Mouse (Mus musculus) bone marrow macrophage, adult 2 months (primary cell): Measurements from ENCODE around the gene Actl7a. TPM values are rescaled to one million over a fixed set of nuclear protein-coding genes. Genes with fewer than 3 reads are reported as not detected.

Experiments used
- H3K27ac ChIP-seq: 2 replicates; pipeline ENCODE4 v1.5.1; 2012; ENCODE audit warnings: low read depth, low read length; ENCODE audit not compliant: insufficient read depth
- H3K4me1 ChIP-seq: 2 replicates; pipeline ENCODE4 v1.6.1; 2012; ENCODE audit warnings: low read length; ENCODE audit not compliant: control insufficient read depth, insufficient read depth
- H3K4me3 ChIP-seq: 2 replicates; pipeline ENCODE4 v1.5.1; 2012; ENCODE audit warnings: mild to moderate bottlenecking, low read length, moderate library complexity; ENCODE audit not compliant: insufficient read depth
- CTCF ChIP-seq: IDR thresholded peaks from 2 replicates; pipeline ENCODE4 v1.5.1; 2012; ENCODE audit warnings: low read depth, mild to moderate bottlenecking, low read length, moderate library complexity
- POLR2A ChIP-seq: IDR thresholded peaks from 2 replicates; pipeline ENCODE4 v1.6.1; 2012; ENCODE audit warnings: mild to moderate bottlenecking, low read depth, low read length, borderline replicate concordance
- polyA plus RNA-seq: library from polyadenylated mRNA; stranded (reverse); fragments of >200 nt; gene quantifications from 2 replicates; pipeline ENCODE4 v1.2.4, GENCODE M21; 2012; ENCODE audit not compliant: missing spikeins, insufficient read depth, insufficient read length

Actl7a gene
- not detected in 2 replicates for polyA plus RNA-seq

DNA sequence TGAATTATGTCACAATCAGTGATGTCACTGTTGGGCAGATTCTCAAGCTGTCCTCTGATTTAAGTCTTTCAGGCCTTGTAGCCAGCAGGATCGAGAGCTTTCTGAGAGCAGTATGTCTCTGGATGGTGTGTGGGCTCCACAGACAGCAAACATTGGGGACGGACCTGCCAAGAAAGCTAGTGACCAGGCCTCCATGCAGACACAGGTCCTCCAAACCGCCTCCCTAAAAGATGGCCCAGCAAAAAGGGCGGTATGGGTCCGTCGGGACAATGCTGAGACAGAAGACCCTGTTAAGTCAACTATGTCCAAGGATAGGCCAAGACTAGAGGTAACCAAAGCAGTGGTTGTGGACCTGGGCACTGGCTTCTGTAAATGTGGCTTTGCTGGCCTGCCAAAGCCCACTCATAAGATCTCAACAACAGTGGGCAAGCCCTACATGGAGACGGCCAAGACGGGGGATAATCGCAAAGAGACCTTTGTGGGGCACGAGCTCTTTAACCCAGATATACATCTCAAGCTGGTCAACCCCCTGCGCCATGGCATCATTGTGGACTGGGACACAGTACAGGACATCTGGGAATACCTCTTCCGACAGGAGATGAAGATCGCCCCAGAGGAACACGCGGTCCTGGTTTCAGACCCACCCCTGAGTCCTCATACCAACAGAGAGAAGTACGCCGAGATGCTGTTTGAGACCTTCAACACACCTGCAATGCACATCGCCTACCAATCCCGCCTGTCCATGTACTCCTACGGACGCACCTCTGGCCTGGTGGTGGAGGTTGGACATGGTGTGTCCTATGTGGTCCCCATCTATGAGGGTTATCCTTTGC, at the start of gene Actl7a:
TSS of gene Actl7a (plus strand) at position 51 of the 833 bp plus-strand sequence.
- no peak for TF ChIP-seq CTCF
- Histone ChIP-seq H3K27ac (no peak within 1 kb of the TSS), H3K4me1 (no peaks in the 10 kb centered on the region), H3K4me3 (no peak within 1 kb of the TSS)

DNA sequence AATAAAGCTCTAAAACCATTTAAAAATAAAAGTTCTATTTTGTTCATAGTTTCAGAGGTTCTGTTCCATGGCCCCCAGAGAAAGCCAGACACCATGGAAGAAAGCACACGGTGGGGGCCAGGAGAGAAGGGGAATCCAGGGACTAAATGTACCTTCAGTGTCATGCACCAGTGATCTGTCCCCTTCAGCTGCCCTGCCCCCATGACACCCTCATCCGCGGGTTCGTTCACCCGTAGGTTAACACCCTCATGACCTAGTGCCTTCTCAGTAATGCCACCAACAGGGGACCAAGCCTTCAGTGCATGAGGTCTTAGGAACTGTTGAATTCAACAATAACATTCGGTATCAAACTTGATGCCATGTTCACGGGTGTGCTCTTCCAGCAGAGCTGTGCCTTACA, 46.8 kb upstream of the Actl7a start:
- Histone ChIP-seq H3K27ac (no peak overlapping the region), H3K4me3 (no peak overlapping the region), H3K4me1 (no peaks in the 10 kb centered on the region)
- TF ChIP-seq CTCF (no peak), POLR2A (no peak)

DNA sequence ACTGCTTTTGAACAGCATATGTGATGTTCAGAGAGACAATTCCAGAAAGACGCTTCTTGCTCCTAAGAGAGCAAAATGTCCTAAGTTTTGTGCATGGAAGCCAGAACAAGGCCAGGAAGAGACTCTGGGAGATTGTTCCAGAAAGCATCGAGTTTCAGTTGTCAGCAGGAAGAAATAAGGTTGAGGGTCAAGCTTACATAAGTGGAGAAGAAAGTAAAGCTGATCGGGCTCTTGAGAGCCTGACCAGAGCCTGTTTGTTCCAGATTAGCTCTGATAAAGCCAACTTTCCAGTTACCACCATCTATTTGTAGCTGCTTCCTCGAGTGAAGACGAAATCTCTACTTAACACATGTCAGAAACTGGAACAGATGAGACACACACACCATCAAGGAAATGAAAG, 44.5 kb upstream of the Actl7a start:
- H3K27ac ChIP-seq: no peak overlapping the region
- no peak for TF ChIP-seq POLR2A
- TF ChIP-seq CTCF: no peak
- H3K4me3 ChIP-seq: no peak overlapping the region
- H3K4me1 ChIP-seq: no peaks in the 10 kb centered on the region

DNA sequence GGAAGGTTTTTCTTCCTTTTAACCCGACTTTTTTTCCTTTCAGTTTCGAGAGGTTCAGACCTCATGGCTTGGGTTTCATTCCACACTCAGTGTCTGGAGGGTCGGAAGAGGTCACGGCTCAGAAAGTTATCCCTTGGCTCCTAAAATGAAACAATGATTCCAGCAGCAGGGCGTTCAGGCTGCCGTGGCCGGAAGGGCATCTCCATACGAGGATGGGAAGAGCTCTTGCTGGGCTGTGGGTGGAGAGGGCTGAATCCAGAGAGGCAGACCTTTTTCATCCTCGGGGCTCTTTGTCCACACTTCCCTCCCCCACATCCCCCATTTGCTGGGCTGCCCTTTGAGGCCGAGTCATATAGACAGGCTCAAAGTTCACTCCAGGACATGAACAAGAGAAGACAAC, 41.0 kb upstream of the Actl7a start:
- H3K4me1 ChIP-seq: no peaks in the 10 kb centered on the region
- no peak overlapping the region for H3K27ac ChIP-seq
- TF ChIP-seq POLR2A (no peak), CTCF (no peak)
- peak overlapping the region; percentile 30; the same call in 1 of the 2 replicates for H3K4me3 ChIP-seq

GRCm38 (mm10) chr4:56713155-56713554, 30.1 kb upstream of the Actl7a start:
- TF ChIP-seq POLR2A (no peak), CTCF (no peak)
- no peak overlapping the region for H3K27ac ChIP-seq
- no peak overlapping the region for H3K4me3 ChIP-seq
- no peaks in the 10 kb centered on the region for H3K4me1 ChIP-seq

DNA sequence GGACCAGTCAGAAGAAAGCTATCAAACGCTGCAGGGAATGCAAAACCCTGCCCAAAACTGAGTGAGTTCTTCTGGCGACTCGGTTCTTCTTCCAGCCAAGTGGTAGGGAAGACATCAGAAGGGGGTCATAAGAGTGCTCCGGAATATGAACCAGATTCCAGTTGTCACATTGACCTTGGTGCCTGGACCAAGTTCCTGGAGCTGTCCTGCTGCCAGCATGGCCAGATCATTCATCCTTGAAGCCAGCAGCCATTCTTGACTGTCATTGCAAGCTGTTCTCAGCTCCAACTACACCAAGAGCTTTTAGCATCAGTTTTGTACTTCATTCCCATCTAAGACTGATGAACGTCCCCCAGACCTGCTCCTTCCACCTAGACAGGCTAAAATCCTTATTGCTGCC, 26.4 kb upstream of the Actl7a start:
- Histone ChIP-seq H3K4me3 (no peak overlapping the region), H3K27ac (no peak overlapping the region), H3K4me1 (no peaks in the 10 kb centered on the region)
- TF ChIP-seq CTCF (no peak), POLR2A (no peak)

- H3K27ac ChIP-seq: no peak overlapping the region
- no peaks in the 10 kb centered on the region for H3K4me1 ChIP-seq
- H3K4me3 ChIP-seq: no peak overlapping the region
- TF ChIP-seq CTCF: no peak
- no peak for TF ChIP-seq POLR2A
Observed at GRCm38 (mm10) chr4:56717932-56718331, 25.3 kb upstream of the Actl7a start.

DNA sequence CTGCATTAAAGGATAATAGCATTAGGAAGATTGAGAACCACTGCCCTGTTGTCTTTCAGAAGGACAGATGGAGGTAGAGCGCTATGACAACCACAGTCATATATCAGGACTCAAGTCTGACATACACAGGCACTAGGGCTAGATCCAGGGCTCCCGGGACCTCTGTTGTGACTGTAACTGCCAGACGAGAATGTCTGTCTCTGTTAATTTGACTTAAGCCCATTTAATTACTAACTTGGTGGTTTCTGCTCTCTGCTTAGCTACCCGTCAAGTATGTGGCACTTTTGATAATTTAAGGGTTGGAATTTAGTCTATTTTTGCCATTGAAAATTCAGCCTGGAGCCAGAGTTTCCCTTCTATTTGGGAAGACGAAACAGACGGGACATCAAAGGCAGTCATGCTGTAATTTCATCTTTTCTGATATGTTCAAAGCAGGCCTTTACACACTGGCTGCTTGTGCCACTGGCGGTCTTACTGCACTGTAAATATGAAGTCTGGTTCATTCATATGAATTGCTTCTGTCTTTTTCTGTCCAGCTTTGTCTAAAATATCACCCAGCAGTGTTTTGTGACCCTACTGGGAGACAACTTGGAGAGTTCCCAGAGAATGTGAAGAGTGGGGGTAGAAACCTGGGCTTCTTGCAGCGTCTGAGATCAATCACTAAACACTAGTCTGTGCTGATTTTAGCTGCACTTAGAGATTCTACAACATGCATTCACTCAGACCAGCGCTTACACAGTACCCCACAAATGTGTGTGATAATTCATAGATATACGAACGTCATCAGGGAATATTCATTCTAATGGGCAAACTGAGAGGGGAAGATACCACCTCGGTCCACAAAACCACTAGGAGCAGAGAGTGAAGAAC, 24.4 kb upstream of the Actl7a start:
- H3K4me3 ChIP-seq: no peak overlapping the region
- no peak for TF ChIP-seq POLR2A
- no peak overlapping the region for H3K27ac ChIP-seq
- no peaks in the 10 kb centered on the region for H3K4me1 ChIP-seq

DNA sequence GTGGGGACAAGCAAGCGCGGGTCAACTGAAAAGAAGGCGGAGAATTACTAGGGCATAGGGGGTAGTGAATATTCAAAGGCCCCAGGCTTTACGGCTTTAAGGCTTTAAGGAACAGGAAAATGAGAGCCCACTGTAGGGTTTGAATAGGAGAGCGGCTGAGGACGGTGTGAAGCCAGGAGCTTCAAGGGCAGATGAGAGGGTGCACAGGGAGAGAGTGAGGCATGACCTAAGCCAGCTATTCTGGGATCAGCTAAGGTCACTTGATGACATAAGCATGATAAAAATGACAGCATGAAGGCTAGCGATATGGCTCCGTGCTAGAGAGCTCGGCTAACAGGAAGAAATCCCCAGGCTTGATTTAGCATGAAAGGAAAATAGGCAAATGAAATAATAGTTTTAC, 23.8 kb upstream of the Actl7a start:
- Histone ChIP-seq H3K4me3 (no peak overlapping the region), H3K27ac (no peak overlapping the region), H3K4me1 (no peaks in the 10 kb centered on the region)
- TF ChIP-seq POLR2A: no peak
- TF ChIP-seq CTCF: no peak

DNA sequence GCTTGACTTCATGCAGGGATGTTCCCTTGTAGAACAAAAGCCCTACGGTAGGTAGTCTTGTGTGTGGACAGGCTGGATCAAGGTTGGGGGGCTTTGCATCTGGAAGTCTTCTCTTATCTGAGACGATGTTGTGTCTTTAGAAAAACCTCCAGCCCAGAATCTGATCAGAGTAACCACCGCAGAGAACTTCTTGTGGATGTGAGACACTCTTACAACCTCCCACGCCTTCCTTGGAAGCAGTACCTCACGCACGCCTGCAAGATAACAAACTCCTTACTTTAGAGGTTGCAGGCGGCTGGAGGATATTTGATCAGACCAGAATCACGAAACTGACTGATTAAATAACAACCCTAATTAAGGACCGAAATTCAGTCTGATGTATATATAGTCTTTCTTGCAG, 22.8 kb upstream of the Actl7a start:
- no peak overlapping the region for H3K27ac ChIP-seq
- no peak overlapping the region for H3K4me3 ChIP-seq
- TF ChIP-seq CTCF (no peak), POLR2A (no peak)
- no peaks in the 10 kb centered on the region for H3K4me1 ChIP-seq
